Mouse (Mus musculus) kidney, embryonic 16.5 days (tissue): ENCODE data around the gene Col4a2. TPM values are rescaled to one million over a fixed set of nuclear protein-coding genes. Genes with fewer than 3 reads are reported as not detected.

Experiments
- ATAC-seq: fragments of 200-750 bp; cut with Nextera tagmentation; 2 replicates; pipeline ENCODE4 v1.8.0; 2017; ENCODE audit warnings: moderate TSS enrichment; ENCODE audit not compliant: low FRiP score, low TSS enrichment
- H3K27ac ChIP-seq: fragments of 300-500 bp; sonication (generic); 2 replicates; pipeline ENCODE4 v1.5.1; 2014; ENCODE audit warnings: low read length
- H3K27me3 ChIP-seq: fragments of 300-500 bp; sonication (generic); 2 replicates; pipeline ENCODE4 v1.6.1; 2014; ENCODE audit warnings: low read length, control low read depth, mixed read lengths; ENCODE audit not compliant: insufficient read depth
- H3K36me3 ChIP-seq: fragments of 300-500 bp; sonication (generic); 2 replicates; pipeline ENCODE4 v1.6.1; 2014; ENCODE audit warnings: low read length, control low read depth, mixed read lengths; ENCODE audit not compliant: insufficient read depth
- H3K4me1 ChIP-seq: fragments of 300-500 bp; sonication (generic); 2 replicates; pipeline ENCODE4 v1.6.1; 2014; ENCODE audit warnings: low read length, control low read depth, mixed read lengths; ENCODE audit not compliant: insufficient read depth
- H3K4me2 ChIP-seq: fragments of 300-500 bp; sonication (generic); replicated peaks from 2 replicates; pipeline ENCODE4 v1.6.1; 2014; ENCODE audit warnings: low read depth, low read length
- H3K4me3 ChIP-seq: fragments of 300-500 bp; sonication (generic); 2 replicates; pipeline ENCODE4 v1.5.1; 2014; ENCODE audit warnings: mild to moderate bottlenecking, low read length
- H3K9ac ChIP-seq: fragments of 300-500 bp; sonication (generic); replicated peaks from 2 replicates; pipeline ENCODE4 v1.6.1; 2014; ENCODE audit warnings: low read length
- H3K9me3 ChIP-seq: fragments of 300-500 bp; sonication (generic); 2 replicates; pipeline ENCODE4 v1.6.1; 2016; ENCODE audit warnings: low read length, control low read depth
- WGBS: fragments of 180-500 bp; shearing (Covaris S2); extraction: QIAGEN DNeasy Blood & Tissue Kit; methylation state at CpG from one replicate; pipeline ENCODE4 v1.1.7; 2014; 5-methylcytosine and 5-hydroxymethylcytosine counted together
- polyA plus RNA-seq: library from polyadenylated mRNA; unstranded; fragments of >200 nt; fragmentation: Nextera tagmentation; extraction: Ambion mirVana; gene quantifications from 2 replicates; pipeline ENCODE4 v1.2.1, GENCODE M21; 2015

Col4a2 gene
- polyA plus RNA-seq, 1 experiment from 2014 or later, result 126 TPM

DNA sequence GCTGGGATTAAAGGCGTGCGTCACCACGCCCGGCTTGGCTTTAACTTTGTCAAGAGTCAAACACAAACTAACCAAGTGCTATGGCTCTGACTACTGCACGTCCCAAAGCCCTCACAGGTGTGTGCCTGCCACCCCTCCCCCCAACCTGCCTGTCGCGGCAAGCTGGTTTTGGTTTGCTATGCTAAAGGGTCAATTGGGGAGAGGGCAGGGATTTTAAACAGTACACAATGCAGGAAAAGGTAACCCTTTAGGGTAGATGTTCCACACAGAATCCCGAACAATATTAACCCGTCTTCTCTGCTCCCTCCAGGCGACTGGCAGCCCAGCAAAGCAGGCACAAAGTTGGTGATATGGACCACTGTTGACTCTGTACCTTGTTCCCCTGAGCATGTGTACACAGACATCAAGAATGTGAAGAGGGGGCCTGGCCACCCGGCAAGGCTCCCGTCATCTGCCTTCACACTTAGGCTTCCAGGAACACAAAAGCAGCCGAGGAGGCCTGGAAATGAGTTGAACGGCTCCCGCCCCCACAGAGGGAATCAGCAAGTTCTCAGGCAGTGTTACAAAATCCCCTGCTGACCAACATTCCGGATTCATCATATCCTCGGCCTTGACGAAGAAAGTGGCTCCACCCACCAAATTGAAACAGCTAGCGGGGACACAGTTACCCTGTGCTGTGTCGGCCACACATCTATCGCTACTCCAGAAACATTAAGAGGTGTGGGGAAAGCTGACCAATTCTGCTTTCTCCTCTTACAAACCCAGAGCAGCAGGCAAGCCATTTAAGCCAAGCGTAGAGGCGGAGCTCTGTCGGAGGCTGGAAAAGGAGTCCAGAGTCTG, 164.0 kb downstream of the Col4a2 start:
- Histone ChIP-seq H3K27me3 (peaks cover 10% of the 10 kb centered on the region; the same call in 1 of the 2 replicates), H3K27ac (peak overlapping the region; percentile 81), H3K4me1 (peaks cover 57% of the 10 kb centered on the region), H3K36me3 (no peaks in the 10 kb centered on the region), H3K4me2 (peak overlapping the region; percentile 97), H3K9me3 (no peaks in the 10 kb centered on the region), H3K9ac (peak overlapping the region; percentile 76), H3K4me3 (peak overlapping the region; percentile 71)
- peak; percentile 10; the same call in 1 of the 2 replicates for ATAC-seq
- WGBS, result 9% methylated on average over 24 of the region's 24 CpGs

DNA sequence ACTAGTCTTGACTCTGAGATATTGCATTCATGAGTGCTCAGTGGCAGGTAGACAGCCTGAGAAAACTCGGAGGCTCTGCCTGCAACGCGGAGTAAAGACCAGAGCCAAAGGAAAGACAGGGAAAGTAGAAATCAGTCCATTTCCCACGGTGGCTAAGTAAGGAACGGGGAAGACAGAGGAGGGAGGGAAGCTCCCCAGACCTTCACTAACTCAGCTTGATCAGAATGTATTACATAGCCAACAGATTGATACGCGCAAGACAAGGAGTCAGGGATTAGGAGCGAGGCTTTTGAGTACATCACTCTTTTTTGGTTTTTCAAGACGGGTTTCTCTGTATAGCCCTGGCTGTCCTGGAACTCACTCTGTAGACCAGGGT, 164.6 kb downstream of the Col4a2 start:
- peak overlapping the region; percentile 81 for H3K27ac ChIP-seq
- H3K4me1 ChIP-seq, result peaks cover 63% of the 10 kb centered on the region
- no peaks in the 10 kb centered on the region for H3K36me3 ChIP-seq
- ATAC-seq, result no peak
- H3K27me3 ChIP-seq, result peaks cover 10% of the 10 kb centered on the region; the same call in 1 of the 2 replicates
- H3K4me2 ChIP-seq, result peak overlapping the region; percentile 97
- H3K9me3 ChIP-seq, result no peaks in the 10 kb centered on the region
- peak overlapping the region; percentile 76 for H3K9ac ChIP-seq
- peak overlapping the region; percentile 71 for H3K4me3 ChIP-seq
- WGBS, result 5% methylated on average over 9 of the region's 9 CpGs

DNA sequence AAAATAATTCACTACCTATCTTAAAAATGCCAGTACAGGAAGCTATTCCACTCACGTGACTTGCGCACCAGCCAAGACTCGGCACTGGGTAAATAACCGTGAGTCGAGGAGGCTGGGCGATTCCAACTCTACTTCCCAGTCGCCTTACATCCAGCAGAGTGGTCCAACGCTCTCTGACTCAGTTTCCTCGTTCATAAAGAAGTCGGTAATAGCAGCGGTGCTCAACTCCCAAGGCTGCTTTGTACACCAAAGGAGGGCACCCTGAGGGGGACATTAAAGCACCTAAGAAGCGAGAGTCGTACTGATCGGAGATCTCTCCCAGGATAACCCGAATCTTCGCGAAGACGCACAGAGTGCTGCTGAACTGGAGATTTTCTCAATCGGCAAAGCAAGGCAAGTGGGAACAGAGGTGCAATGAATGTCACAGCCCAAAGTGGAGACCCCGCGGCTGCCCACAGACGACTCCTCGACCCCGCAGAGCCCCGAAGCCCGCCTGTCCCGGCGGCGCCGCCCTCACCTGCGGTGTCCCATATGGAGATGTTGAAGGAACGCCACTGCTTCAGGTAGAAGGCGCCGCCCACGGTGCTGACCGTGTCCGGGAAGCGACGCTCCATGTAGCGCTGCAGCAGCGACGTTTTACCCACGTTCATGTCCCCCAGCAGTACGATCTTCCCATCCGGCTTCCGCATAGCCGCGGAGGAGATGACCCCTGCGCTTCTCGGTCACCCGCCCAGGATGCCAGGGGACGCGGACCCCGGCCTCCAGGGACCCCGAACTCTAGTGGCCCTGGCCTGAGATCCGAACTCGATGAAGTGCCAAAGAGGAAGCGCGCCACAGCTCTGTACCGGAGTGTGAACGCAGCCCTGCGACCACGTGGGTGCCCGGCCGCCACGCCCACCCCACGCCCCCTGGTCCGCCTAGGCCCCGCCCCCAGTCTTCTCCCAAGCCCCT, 165.5 kb downstream of the Col4a2 start, which contains the start of gene Rab20:
Gene Rab20 (minus strand): TSS at position 900 of the 951 bp plus-strand sequence.
- Histone ChIP-seq H3K27ac (peak within 1 kb of the TSS; percentile 87), H3K27me3 (peaks cover 10% of the 10 kb centered on the region; the same call in 1 of the 2 replicates), H3K36me3 (no peaks in the 10 kb centered on the region), H3K4me3 (peak within 1 kb of the TSS; percentile 71), H3K4me1 (peaks cover 62% of the 10 kb centered on the region), H3K9me3 (no peaks in the 10 kb centered on the region), H3K4me2 (peak within 1 kb of the TSS; percentile 97), H3K9ac (peak within 1 kb of the TSS; percentile 76)
- WGBS, result under 1% methylated on average over 66 of the region's 69 CpGs
- ATAC-seq, result peak; percentile 65

DNA sequence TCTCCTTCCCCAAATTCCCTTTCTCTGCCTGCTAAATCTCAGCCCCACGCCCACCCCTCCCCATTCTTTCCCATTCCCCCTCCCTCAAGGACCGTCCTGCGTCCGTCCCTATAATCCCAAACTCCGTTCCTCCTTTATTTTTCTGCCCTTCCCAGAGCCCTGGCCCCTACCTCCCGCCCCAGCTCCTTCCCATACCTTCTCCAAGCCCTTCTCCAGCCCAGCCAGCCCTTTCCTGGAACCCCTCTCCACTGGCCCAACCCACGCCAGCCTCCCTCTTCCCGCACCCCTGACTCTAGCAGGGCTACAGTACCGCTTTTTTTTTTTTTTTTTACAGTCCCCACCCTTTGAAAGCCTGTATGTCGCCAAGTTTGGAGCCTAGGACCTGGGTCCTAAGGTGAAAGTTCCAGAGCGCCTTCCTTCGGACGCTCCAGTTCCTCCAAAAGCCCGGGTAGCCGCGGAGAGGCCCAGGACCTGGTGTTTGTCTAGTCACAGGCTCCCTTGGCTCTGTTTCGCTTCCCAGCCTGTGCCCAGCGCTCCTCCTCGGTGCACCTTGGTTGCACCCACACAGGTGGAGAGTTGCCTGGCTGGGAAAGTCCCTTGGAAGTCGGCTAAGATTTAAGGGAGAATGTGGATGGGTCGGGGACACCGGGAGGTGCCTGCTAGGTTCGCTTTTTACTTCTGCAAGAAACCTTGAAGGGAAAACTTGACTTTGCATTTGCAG, 166.4 kb downstream of the Col4a2 start:
- H3K4me3 ChIP-seq, result peak overlapping the region; percentile 71
- H3K27ac ChIP-seq, result peak overlapping the region; percentile 87
- peak; percentile 22 for ATAC-seq
- peak overlapping the region; percentile 97 for H3K4me2 ChIP-seq
- H3K36me3 ChIP-seq, result no peaks in the 10 kb centered on the region
- peak overlapping the region; percentile 66 for H3K9ac ChIP-seq
- H3K9me3 ChIP-seq, result no peaks in the 10 kb centered on the region
- H3K27me3 ChIP-seq, result peaks cover 10% of the 10 kb centered on the region; the same call in 1 of the 2 replicates
- peaks cover 54% of the 10 kb centered on the region for H3K4me1 ChIP-seq
- WGBS, result 3% methylated on average over 23 of the region's 23 CpGs

DNA sequence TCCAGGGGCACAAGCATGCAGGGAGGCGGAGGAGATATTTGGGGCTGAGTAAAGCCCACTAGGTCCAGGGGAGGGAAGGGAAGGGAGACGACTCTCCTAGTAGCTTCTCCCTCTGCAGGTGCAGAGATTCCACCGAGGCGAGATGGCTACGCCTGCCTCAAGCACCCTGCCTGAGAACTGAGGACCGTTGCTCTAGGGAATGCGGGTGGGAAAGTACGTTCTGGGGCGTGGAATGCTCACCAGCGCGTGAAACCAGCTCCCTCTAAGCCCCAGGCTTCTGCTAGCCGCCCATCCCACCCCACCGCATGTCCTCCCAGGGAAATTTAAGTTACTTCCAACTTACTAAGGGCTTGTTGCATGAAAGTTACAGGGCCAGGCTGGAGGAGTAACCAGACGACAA, 167.0 kb downstream of the Col4a2 start:
- no peaks in the 10 kb centered on the region for H3K9me3 ChIP-seq
- H3K9ac ChIP-seq, result 0 out of 2 replicates have a peak overlapping the region, but pooled peaks have one; percentile 28
- ATAC-seq, result 0 out of 2 replicates have a peak, but pooled peaks have one; percentile 17
- H3K27ac ChIP-seq, result peak overlapping the region; percentile 87
- H3K36me3 ChIP-seq, result no peaks in the 10 kb centered on the region
- WGBS, result 8% methylated on average over 14 of the region's 14 CpGs
- H3K4me2 ChIP-seq, result peak overlapping the region; percentile 97
- H3K4me1 ChIP-seq, result peaks cover 47% of the 10 kb centered on the region
- peaks cover 10% of the 10 kb centered on the region; the same call in 1 of the 2 replicates for H3K27me3 ChIP-seq
- H3K4me3 ChIP-seq, result peak overlapping the region; percentile 71

DNA sequence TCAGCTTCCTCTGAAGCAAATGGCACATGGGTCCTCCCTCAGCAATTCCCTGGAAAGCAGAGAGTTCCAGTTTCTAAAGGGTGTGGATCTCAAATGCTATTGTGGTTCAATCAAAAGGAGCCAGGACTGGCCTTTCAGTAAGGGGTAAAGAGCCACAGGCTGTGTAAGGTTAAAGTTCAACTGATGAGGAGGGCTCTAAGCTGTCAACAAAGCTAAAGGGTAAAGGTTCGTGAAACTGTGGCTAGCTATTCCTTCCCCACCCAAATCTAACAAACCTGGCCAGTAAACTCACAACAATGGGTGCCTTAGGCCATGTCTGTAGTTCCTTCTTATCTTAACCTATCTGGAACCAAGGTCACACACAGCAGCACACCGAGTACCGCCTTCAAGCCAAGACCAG, 169.3 kb downstream of the Col4a2 start:
- Histone ChIP-seq H3K27me3 (peaks cover 10% of the 10 kb centered on the region; the same call in 1 of the 2 replicates), H3K36me3 (no peaks in the 10 kb centered on the region), H3K4me1 (peaks cover 39% of the 10 kb centered on the region), H3K9ac (no peak overlapping the region), H3K9me3 (no peaks in the 10 kb centered on the region), H3K27ac (no peak overlapping the region), H3K4me2 (no peak overlapping the region), H3K4me3 (no peak overlapping the region)
- ATAC-seq, result no peak
- 70% methylated on average over 3 of the region's 3 CpGs for WGBS

DNA sequence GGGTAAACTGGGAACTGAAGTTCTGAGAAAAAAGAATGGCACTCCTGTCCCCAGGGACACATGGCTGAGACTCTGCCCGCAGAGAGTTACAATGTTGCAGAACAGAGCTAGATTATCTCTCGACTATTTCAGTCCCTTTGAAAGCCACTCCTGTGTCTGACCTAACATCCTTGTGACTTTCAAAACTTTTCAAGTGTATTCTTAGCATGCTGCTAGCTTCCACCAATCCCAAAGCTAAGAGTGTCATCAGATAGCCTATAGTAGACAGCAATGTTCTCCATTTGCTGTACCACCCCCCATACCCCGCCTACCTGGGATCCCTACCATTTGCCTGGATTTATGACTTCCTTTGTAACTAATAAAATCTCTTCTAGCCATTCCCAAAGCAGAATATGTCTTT, 169.9 kb downstream of the Col4a2 start:
- ATAC-seq, result no peak
- H3K9me3 ChIP-seq, result no peaks in the 10 kb centered on the region
- H3K4me1 ChIP-seq, result peaks cover 35% of the 10 kb centered on the region
- no peak overlapping the region for H3K4me3 ChIP-seq
- WGBS, result 41% methylated on average over 3 of the region's 3 CpGs
- no peaks in the 10 kb centered on the region for H3K36me3 ChIP-seq
- no peak overlapping the region for H3K9ac ChIP-seq
- peak overlapping the region; percentile 7; the same call in 1 of the 2 replicates for H3K27ac ChIP-seq
- no peak overlapping the region for H3K4me2 ChIP-seq
- peaks cover 10% of the 10 kb centered on the region; the same call in 1 of the 2 replicates for H3K27me3 ChIP-seq

DNA sequence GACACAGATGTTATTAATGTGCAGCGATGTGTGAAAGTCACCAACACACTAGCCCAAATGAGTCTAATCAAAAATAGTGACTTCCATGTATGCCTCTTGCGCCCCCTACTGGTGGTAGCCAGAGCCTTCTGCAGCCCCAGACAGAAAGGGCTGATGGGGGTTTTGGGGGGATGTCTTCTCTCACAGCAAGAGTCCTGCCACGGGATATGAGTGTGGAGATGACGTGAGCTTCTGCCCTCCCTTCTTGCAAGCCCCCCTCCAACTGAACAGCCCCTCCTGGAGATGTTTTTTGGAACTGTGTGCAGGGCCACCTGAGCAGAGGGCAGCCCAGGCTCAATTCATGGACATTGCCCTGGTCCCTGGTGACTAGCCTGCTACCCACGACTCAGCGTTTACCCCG, 173.5 kb downstream of the Col4a2 start:
- H3K4me3 ChIP-seq, result no peak overlapping the region
- WGBS, result 18% methylated on average over 7 of the region's 7 CpGs
- H3K36me3 ChIP-seq, result no peaks in the 10 kb centered on the region
- 0 out of 2 replicates have a peak, but pooled peaks cover 5% of the 10 kb centered on the region for H3K27me3 ChIP-seq
- no peak overlapping the region for H3K27ac ChIP-seq
- H3K9ac ChIP-seq, result no peak overlapping the region
- H3K4me1 ChIP-seq, result peaks cover 15% of the 10 kb centered on the region
- ATAC-seq, result peak; percentile 47; the same call in 1 of the 2 replicates
- no peaks in the 10 kb centered on the region for H3K9me3 ChIP-seq
- no peak overlapping the region for H3K4me2 ChIP-seq

DNA sequence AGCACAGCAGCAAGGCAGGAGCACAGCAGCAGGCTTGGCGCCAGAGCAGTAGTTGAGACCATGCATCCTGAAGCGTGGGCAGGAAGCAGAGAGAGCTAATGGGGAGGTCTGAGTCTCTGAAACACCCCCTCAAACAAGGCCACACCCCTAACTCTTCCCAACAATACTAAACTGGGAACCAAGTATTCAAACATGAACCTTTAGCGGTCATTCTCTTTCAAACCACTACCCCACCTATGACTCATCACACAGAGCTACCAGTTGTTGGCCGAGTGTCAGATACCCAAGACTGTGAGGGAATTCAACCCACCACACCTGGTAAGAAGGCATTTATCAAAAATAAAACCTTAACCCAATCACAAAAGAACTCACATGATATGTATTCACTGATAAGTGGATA, 174.6 kb downstream of the Col4a2 start:
- 72% methylated on average over 4 of the region's 4 CpGs for WGBS
- Histone ChIP-seq H3K9me3 (no peaks in the 10 kb centered on the region), H3K27me3 (0 out of 2 replicates have a peak, but pooled peaks cover 5% of the 10 kb centered on the region), H3K4me3 (no peak overlapping the region), H3K9ac (no peak overlapping the region), H3K27ac (no peak overlapping the region), H3K36me3 (no peaks in the 10 kb centered on the region), H3K4me1 (peaks cover 7% of the 10 kb centered on the region), H3K4me2 (no peak overlapping the region)
- no peak for ATAC-seq
